In the genomic region with DNA sequence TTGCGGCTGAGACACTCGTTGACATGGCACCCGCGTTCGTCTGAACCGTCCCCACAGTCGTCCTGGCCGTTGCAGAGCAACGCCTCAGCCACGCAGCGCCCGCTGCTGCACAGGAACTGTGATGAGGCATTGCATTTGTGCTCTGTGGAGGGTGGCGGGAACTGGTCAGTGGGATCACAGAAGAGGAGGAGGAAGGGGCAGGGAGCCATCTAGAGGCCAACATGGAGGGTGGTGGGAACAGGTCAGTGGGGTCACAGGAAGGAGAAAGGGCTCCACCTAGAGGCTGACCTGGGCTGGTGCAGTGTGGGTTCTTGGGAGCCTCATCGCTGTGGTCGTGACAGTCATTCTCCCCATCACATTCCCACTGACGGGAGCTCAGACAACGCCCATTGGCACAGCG, we compare ENCODE assay signal across 9 mouse cellular contexts. TPM values are rescaled to one million over a fixed set of nuclear protein-coding genes. Genes with fewer than 3 reads are reported as not detected.
DNase-seq lines count a peak whose midpoint lies in the region; ATAC-seq and TF ChIP-seq lines count a peak whose summit lies in the region.
"Had no signal": no experiment of that assay in that cellular context is flagged by ENCODE, and none has a peak within 500 bp of the region (broad histone marks: within the 10 kb centered on the region; RNA-seq: fewer than 3 reads in every experiment).

No protein-coding gene starts in this region.

- H3K27ac ChIP-seq in heart, embryonic 10.5 days, result no peak overlapping the region
- H3K27ac ChIP-seq: limb, embryonic 13.5 days had no signal

- peak; percentile 95 for TF ChIP-seq CTCF in E14TG2a.4 (conservative IDR thresholded peaks at IDR 0.05; ENCODE audit: low read length)

- H3K4me1 ChIP-seq in heart, embryonic 10.5 days, result no peaks in the 10 kb centered on the region
- peaks cover 70% of the 10 kb centered on the region for H3K4me1 ChIP-seq in E14TG2a.4 (replicated peaks; ENCODE audit: low read depth, low read length)
- H3K4me1 ChIP-seq: limb, embryonic 13.5 days had no signal

- H3K36me3 ChIP-seq in heart, embryonic 10.5 days, result peaks cover 100% of the 10 kb centered on the region
- peaks cover 88% of the 10 kb centered on the region for H3K36me3 ChIP-seq in E14TG2a.4 (ENCODE audit: insufficient read depth, low read length)

- WGBS in heart, embryonic 10.5 days, result 73% methylated on average over 18 of the region's 18 CpGs

- ATAC-seq in common myeloid progenitor, adult 5-6 weeks (replicated peaks; ENCODE audit: low read depth, poor library complexity, severe bottlenecking), result peak; percentile 67

- DNase-seq in heart, postnatal 4 days, result peak; percentile 45
- no peak for DNase-seq in heart, embryonic 10.5 days (ENCODE audit: low spot score)
- DNase-seq in lung, postnatal 36 days, result peak; percentile 22
- no peak for DNase-seq in adipocyte (ENCODE audit: low spot score)
- DNase-seq in layer of hippocampus, adult 9-11 months, result no peak
- no peak for DNase-seq in urinary bladder, postnatal 36 days (ENCODE audit: low spot score in 2 of 2)

- no peak overlapping the region for H3K4me3 ChIP-seq in heart, embryonic 10.5 days
- peak overlapping the region; percentile 39; the same call in 1 of the 2 replicates for H3K4me3 ChIP-seq in E14TG2a.4 (replicated peaks; ENCODE audit: low read length)
- H3K4me3 ChIP-seq: limb, embryonic 13.5 days had no signal

- no peaks in the 10 kb centered on the region for H3K9me3 ChIP-seq in heart, embryonic 10.5 days
- no peaks in the 10 kb centered on the region for H3K9me3 ChIP-seq in E14TG2a.4 (ENCODE audit: low read length)
- H3K9me3 ChIP-seq: limb, embryonic 13.5 days had no signal

- no peaks in the 10 kb centered on the region for H3K27me3 ChIP-seq in heart, embryonic 10.5 days (ENCODE audit: insufficient read depth, poor library complexity, severe bottlenecking)
- H3K27me3 ChIP-seq in E14TG2a.4 (ENCODE audit: insufficient read depth, low read length), result peaks cover 10% of the 10 kb centered on the region; the same call in 1 of the 2 replicates
- H3K27me3 ChIP-seq: limb, embryonic 13.5 days had no signal

RNA-seq across cellular contexts. Expression of a gene that starts 21.3 kb away (rescaled TPM):
- under 1 TPM; 0.83 to 0.97 TPM for total RNA-seq in heart, postnatal 4 days (2021)
- 0.16 and 0.33 TPM in 2 replicates for polyA plus RNA-seq in heart, embryonic 10.5 days (2016; fragmentation: Nextera tagmentation; extraction: Ambion mirVana)
- total RNA-seq in common myeloid progenitor, adult 5-6 weeks (2017), result not detected in 2 replicates

RNA-seq across cellular contexts. Expression of a gene that starts 33.5 kb away (rescaled TPM):
- 10 to 100 TPM; 43.7 to 45.1 TPM for total RNA-seq in heart, postnatal 4 days (2021)
- polyA plus RNA-seq in heart, embryonic 10.5 days (2016; fragmentation: Nextera tagmentation; extraction: Ambion mirVana), result 101 and 126 TPM in 2 replicates
- total RNA-seq in common myeloid progenitor, adult 5-6 weeks (2017), result 115 and 119 TPM in 2 replicates

RNA-seq across cellular contexts. Expression of a gene that starts 40.9 kb away (rescaled TPM):
- total RNA-seq in heart, postnatal 4 days (2021), result 10 to 100 TPM; 34.2 to 34.9 TPM
- 7.8 and 9.0 TPM in 2 replicates for polyA plus RNA-seq in heart, embryonic 10.5 days (2016; fragmentation: Nextera tagmentation; extraction: Ambion mirVana)
- total RNA-seq in common myeloid progenitor, adult 5-6 weeks (2017), result not detected in 2 replicates

RNA-seq across cellular contexts. Expression of a gene that starts 54.2 kb away (rescaled TPM):
- 1 to 10 TPM; 1.8 to 1.9 TPM for total RNA-seq in heart, postnatal 4 days (2021)
- 0.22 and 0.84 TPM in 2 replicates for polyA plus RNA-seq in heart, embryonic 10.5 days (2016; fragmentation: Nextera tagmentation; extraction: Ambion mirVana)
- not detected in 2 replicates for total RNA-seq in common myeloid progenitor, adult 5-6 weeks (2017)

Comparison
In these comparisons a context has a peak if more than half of its experiments do, and no peak if none do; other contexts are left out.
1. DNase-seq: peak in heart, postnatal 4 days (single experiment) and lung, postnatal 36 days (single experiment); none in heart, embryonic 10.5 days (single experiment), adipocyte (single experiment), layer of hippocampus, adult 9-11 months (single experiment) and urinary bladder, postnatal 36 days (0 of 2).
2. RNA of a gene that starts 40.9 kb away (total RNA-seq): 34.2 to 34.9 TPM in heart, postnatal 4 days; not detected in common myeloid progenitor, adult 5-6 weeks; every median in the first group is over 10 times any median in the second.